Mouse (Mus musculus): ENCODE measurements at regions not wholly inside any gene's neighbourhood (a gene's known extent, or its start where the extent isn't known, plus 50 kb on each side); places are given as distances from the start of the nearest gene placed in this dataset.

DNA sequence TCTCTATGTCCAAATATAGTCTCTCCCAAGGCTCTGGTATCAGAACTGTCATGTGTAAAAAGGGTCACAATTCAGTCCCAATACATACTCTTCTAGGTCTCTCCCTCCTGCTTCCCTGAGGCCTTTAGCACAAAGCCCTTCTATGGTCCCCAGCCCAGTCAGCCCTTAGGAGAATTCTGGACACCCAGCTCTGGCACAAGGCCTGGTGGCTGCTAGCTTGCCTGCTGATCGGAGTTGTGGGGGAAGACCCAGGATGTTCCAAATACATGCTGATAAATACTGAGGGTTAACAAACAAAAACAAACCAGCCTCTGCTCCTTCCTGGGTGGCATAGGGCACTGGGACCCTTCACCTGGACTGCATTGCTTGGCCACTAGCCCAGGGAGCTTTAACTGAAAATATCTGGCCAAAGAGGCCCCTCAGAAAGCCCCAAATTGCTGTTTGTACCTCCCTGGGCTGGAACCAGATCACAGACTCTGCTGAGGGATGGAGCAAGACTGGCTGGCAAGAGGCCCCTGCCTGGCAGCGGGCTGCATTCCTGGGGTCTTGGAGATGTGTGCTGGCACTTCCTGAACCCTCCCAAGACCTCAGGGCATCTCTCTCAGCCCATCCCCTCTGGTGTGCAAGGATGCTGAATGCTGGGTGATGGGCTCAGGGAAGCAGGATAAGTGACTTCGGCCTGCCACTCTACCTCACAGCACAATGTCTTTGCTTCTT, 114.3 kb downstream of the 1810010D01Rik start:
- TF ChIP-seq CTCF (IDR thresholded peaks at IDR 0.05; ENCODE audit: insufficient read depth, low read depth, low read length) (no peak), POLR2A (IDR thresholded peaks at IDR 0.05; ENCODE audit: insufficient read depth, low read depth, low read length) (no peak)
